Mouse (Mus musculus): Measurements from ENCODE around the gene Cyp3a57.

DNA sequence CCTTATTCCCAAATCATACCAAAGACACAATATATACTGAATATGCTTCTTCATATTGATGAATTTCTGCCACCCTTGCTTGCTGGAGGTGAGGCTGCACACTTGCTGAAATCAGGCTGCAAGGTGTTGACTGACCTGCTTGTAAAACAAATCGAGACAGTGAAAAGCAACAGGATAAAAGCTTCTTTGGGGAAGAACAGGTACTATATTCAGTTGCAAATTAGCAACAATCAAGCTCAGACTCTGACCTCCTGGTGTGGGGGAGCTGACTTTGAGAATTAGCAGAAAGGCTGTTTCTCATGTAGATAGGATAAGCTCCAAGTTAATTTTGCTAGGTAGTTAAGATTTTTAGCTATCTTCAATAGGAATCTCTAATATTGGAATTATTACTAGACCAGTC lies 42.7 kb upstream of the Cyp3a57 start:
- no peak for TF ChIP-seq POLR2A (IDR thresholded peaks at IDR 0.05; ENCODE audit: borderline replicate concordance, control insufficient read depth, low read depth, low read length)
- TF ChIP-seq CTCF (IDR thresholded peaks at IDR 0.05; ENCODE audit: control insufficient read depth, insufficient read depth, low read length): no peak

Measured in bone marrow, adult 2 months (tissue).